Mouse (Mus musculus) lung, embryonic 14.5 days (tissue): Measurements from ENCODE around the gene Sipa1l1. TPM values are rescaled to one million over a fixed set of nuclear protein-coding genes. Genes with fewer than 3 reads are reported as not detected.

Experiments used
- ATAC-seq: fragments of 200-750 bp; cut with Nextera tagmentation; 2 replicates; pipeline ENCODE4 v1.8.0; 2017; ENCODE audit warnings: mild to moderate bottlenecking, moderate TSS enrichment, moderate library complexity; ENCODE audit not compliant: insufficient read depth
- DNase-seq: peaks from one replicate; pipeline ENCODE4 v3.0.0-alpha.2; 2015
- H3K27ac ChIP-seq: fragments of 300-500 bp; sonication (generic); 2 replicates; pipeline ENCODE4 v1.5.1; 2014; ENCODE audit warnings: low read depth, mild to moderate bottlenecking, moderate library complexity
- H3K27me3 ChIP-seq: fragments of 300-500 bp; sonication (generic); 2 replicates; pipeline ENCODE4 v1.6.1; 2014; ENCODE audit warnings: low read length, control low read depth; ENCODE audit not compliant: insufficient read depth
- H3K36me3 ChIP-seq: fragments of 300-500 bp; sonication (generic); 2 replicates; pipeline ENCODE4 v1.6.1; 2014; ENCODE audit warnings: control low read depth; ENCODE audit not compliant: insufficient read depth
- H3K4me1 ChIP-seq: fragments of 300-500 bp; sonication (generic); 2 replicates; pipeline ENCODE4 v1.6.1; 2014; ENCODE audit warnings: antibody characterized with exemption, control low read depth; ENCODE audit not compliant: insufficient read depth
- H3K4me2 ChIP-seq: fragments of 300-500 bp; sonication (generic); 2 replicates; pipeline ENCODE4 v1.6.1; 2014; ENCODE audit warnings: mild to moderate bottlenecking
- H3K4me3 ChIP-seq: fragments of 300-500 bp; sonication (generic); 2 replicates; pipeline ENCODE4 v1.5.1; 2014; ENCODE audit warnings: low read depth, low read length
- H3K9ac ChIP-seq: fragments of 300-500 bp; sonication (generic); 2 replicates; pipeline ENCODE4 v1.6.1; 2014
- H3K9me3 ChIP-seq: fragments of 300-500 bp; sonication (generic); 2 replicates; pipeline ENCODE4 v1.6.1; 2016; ENCODE audit warnings: low read depth, low read length, control low read depth
- CTCF ChIP-seq: IDR thresholded peaks from 2 replicates; pipeline ENCODE4 v1.5.1; 2016; ENCODE audit warnings: antibody characterized with exemption, low read depth
- WGBS: fragments of 180-500 bp; shearing (Covaris S2); extraction: QIAGEN DNeasy Blood & Tissue Kit; methylation state at CpG from one replicate; pipeline ENCODE4 v1.1.7; 2014; 5-methylcytosine and 5-hydroxymethylcytosine counted together
- polyA plus RNA-seq: library from polyadenylated mRNA; unstranded; fragments of >200 nt; fragmentation: Nextera tagmentation; extraction: Ambion mirVana; gene quantifications from 2 replicates; pipeline ENCODE4 v1.2.1, GENCODE M21; 2014

Sipa1l1 gene
- polyA plus RNA-seq, 1 experiment from 2014 or later, result 30.5 TPM

DNA sequence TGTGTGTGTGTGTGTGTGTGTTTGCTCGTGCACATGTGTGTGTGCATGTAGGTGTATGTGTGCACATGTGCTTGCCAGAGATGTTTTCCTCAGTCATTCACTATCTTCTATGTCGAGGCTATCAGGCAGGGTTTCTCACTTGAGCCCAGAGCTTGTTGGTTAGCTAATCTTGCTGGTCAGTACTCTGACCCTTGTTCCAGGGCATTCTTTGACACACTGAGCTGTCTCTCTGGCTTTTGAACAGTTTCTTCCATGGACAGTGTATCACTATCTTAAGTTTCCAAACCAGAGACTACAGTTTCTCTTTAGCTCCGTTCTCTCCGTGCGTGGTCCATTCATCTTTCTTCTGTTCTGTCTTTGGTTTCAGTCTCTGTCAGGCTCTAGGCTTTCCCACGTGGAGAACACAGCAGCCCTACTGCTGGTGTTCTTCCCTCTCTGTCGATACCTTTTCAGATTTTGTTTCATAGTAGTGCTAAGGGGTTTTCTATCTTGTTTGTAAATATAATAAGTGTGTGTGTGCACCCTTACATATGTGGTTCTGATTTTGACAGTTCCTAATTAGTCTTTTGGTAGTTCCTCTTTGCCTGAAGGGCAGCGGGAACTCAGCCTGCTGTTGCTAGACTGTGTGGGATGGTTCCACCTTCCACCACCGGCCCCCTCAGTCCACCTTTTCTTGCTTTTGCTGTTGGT, 54.2 kb downstream of the Sipa1l1 start:
- H3K27ac ChIP-seq, result no peak overlapping the region
- TF ChIP-seq CTCF, result no peak
- peaks cover 12% of the 10 kb centered on the region for H3K4me1 ChIP-seq
- no peaks in the 10 kb centered on the region for H3K36me3 ChIP-seq
- no peaks in the 10 kb centered on the region for H3K27me3 ChIP-seq
- H3K4me2 ChIP-seq, result no peak overlapping the region
- DNase-seq, result no peak
- H3K4me3 ChIP-seq, result no peak overlapping the region
- no peaks in the 10 kb centered on the region for H3K9me3 ChIP-seq
- WGBS, result 66% methylated on average over 9 of the region's 9 CpGs
- H3K9ac ChIP-seq, result no peak overlapping the region
- ATAC-seq, result no peak

DNA sequence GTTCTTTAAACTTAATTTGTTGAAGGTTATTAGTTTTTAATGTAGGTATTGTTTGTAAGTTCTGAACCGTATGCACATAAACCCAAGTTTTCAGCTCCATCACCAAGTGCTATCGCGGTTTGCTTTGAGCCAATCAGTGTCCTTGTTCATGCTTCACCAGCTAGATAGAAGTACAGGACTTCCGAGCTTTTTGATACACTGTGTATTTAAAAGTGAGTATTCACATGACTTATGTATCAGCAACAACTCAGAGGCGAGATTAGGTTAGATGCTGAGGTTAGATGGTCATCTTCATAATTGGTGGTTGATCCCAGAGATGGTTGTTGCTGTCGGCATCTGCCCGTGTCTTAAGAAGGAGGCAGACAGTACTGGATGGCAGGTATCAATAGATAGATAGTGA, 55.7 kb downstream of the Sipa1l1 start:
- Histone ChIP-seq H3K9ac (no peak overlapping the region), H3K4me1 (peaks cover 12% of the 10 kb centered on the region), H3K9me3 (no peaks in the 10 kb centered on the region), H3K27ac (no peak overlapping the region), H3K36me3 (no peaks in the 10 kb centered on the region), H3K27me3 (no peaks in the 10 kb centered on the region), H3K4me3 (no peak overlapping the region), H3K4me2 (no peak overlapping the region)
- TF ChIP-seq CTCF, result no peak
- DNase-seq (no peak), ATAC-seq (no peak)
- 84% methylated on average over 7 of the region's 7 CpGs for WGBS

DNA sequence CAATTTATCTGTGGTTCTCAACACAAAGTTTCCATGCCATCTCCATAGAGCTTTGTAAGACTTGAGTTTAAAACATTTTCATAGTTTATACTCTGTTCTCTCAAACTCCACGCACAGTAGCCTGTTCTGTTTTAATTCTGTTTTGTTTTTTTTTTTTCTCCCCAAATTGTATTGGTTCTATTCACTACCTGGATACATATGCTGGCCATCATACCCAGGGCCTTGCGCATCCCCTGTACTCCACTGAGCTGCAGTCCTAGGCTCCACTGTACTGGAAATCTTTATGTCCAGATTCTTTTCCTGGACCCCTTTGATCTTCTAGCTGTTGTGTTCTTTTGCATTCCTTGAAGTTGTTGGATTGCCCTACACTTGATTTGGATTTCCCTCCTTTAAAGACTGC, 56.2 kb downstream of the Sipa1l1 start:
- H3K9me3 ChIP-seq, result no peaks in the 10 kb centered on the region
- no peak for DNase-seq
- no peak for ATAC-seq
- TF ChIP-seq CTCF, result no peak
- WGBS, result 95% methylated on average over 2 of the region's 2 CpGs
- H3K9ac ChIP-seq, result no peak overlapping the region
- H3K4me3 ChIP-seq, result no peak overlapping the region
- H3K4me2 ChIP-seq, result no peak overlapping the region
- peaks cover 12% of the 10 kb centered on the region for H3K4me1 ChIP-seq
- no peaks in the 10 kb centered on the region for H3K36me3 ChIP-seq
- H3K27me3 ChIP-seq, result no peaks in the 10 kb centered on the region
- H3K27ac ChIP-seq, result no peak overlapping the region

DNA sequence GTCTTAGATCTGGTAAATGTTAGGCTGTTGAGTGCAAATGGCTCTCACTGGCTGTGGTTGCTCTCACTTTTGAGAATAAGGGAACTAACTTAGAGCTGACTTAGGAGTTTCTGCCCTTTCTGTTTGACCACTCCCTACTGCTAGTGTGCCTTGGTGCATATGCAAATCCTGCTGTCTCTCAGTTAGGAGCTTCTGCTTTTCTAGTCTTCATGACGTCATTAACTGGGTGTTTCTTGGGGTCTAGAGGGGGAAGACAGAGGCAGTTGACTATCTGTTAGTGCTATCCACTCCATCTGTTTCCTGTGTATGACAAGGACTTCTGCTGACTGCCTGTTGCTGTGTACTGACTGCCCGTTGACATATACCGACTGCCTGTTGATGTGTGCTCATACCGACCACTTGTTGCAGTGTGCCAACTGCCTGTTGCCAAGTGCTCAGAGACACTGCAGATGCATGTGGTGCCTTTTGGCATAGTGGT, 56.7 kb downstream of the Sipa1l1 start:
- ATAC-seq, result peak; percentile 94
- no peak overlapping the region for H3K4me3 ChIP-seq
- no peak overlapping the region for H3K9ac ChIP-seq
- H3K4me1 ChIP-seq, result peaks cover 17% of the 10 kb centered on the region
- TF ChIP-seq CTCF, result no peak
- H3K27me3 ChIP-seq, result no peaks in the 10 kb centered on the region
- peak overlapping the region; percentile 48; the same call in 1 of the 2 replicates for H3K27ac ChIP-seq
- no peaks in the 10 kb centered on the region for H3K36me3 ChIP-seq
- no peaks in the 10 kb centered on the region for H3K9me3 ChIP-seq
- DNase-seq, result peak; percentile 67
- 17% methylated on average over 4 of the region's 4 CpGs for WGBS
- no peak overlapping the region for H3K4me2 ChIP-seq

DNA sequence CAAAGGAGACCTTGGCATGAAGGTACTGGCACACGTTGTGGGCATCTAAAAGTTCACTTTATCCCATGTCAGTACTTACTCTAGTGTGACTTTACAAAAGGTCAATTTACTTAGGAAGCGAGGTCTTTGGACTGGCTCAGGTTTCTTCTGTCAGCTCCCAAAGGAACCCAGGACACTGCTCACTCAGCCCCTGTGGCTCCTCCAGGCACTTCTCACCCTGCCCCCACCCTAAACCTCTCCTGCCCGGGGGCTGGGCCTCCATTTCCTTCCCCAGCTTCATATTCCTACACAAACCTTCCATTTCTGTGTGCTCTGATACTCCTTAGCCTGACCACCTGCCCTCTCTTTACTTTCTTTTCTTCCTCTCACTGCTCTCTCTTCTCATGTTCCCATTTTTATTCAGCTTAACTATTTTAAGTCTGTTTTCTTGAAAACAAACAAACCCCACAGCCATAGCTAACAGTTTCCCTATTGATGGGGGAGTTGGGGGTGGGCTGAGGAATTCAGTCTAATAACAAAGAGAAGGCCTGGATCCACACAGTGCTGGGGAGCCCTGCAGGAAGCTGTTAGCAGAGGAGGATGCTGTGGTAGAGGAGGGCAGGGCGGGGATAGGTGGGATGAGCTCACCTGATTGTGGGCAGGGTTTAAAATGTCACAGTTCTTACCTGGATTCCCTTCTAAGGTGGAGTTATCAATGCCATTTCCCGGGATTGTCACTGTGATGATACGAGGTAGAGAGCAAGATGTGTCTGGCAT, 57.4 kb downstream of the Sipa1l1 start:
- Histone ChIP-seq H3K9ac (no peak overlapping the region), H3K36me3 (no peaks in the 10 kb centered on the region), H3K4me3 (no peak overlapping the region), H3K4me1 (peaks cover 21% of the 10 kb centered on the region), H3K27ac (peak overlapping the region; percentile 48; the same call in 1 of the 2 replicates), H3K9me3 (no peaks in the 10 kb centered on the region), H3K27me3 (no peaks in the 10 kb centered on the region), H3K4me2 (no peak overlapping the region)
- 48% methylated on average over 6 of the region's 6 CpGs for WGBS
- DNase-seq (no peak), ATAC-seq (peak; percentile 30)
- TF ChIP-seq CTCF, result no peak

DNA sequence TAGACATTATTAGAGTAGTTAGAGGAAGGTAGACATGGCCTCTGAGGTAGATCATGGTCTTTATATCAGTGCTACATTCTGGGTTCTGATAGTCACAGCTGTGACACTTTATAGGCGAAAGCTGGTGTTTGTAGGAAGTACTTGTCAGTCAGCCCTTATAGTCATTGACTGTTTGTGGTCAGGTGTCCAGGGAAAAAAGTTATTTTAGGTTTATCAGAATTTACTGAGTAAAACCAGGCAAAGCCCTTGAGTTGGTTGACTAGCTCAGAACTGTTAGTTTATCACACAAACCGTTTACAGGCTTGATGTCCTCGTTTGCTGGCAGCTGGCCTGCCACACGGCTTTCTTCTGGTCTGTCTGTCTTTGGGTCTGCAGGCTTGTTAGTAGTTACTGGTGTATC, 61.0 kb downstream of the Sipa1l1 start:
- ATAC-seq (no peak), DNase-seq (no peak)
- Histone ChIP-seq H3K27me3 (no peaks in the 10 kb centered on the region), H3K9ac (no peak overlapping the region), H3K36me3 (no peaks in the 10 kb centered on the region), H3K27ac (no peak overlapping the region), H3K4me3 (no peak overlapping the region), H3K4me2 (no peak overlapping the region), H3K9me3 (no peaks in the 10 kb centered on the region), H3K4me1 (peaks cover 21% of the 10 kb centered on the region)
- 57% methylated on average over 4 of the region's 4 CpGs for WGBS
- no peak for TF ChIP-seq CTCF

DNA sequence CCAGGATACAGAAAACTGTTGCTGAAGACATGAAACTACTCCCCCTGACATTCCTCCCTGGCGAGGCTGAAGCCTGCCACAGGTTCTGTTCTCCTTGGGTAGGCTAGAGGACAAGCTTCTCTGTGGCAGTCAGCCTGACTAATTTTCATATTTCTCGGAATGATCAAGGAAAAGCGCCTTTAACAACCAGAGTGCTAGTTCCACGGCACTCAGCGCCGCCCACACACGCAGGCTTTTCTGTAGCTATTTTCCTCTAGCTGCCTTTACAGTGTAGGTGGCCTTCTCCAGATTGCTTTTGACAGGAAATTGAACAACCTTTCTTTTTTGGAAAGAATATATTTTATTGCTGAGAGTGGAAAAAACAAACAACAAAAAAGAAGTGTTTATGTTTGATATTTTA, 62.1 kb downstream of the Sipa1l1 start:
- Histone ChIP-seq H3K4me2 (no peak overlapping the region), H3K27me3 (no peaks in the 10 kb centered on the region), H3K4me1 (peaks cover 16% of the 10 kb centered on the region), H3K9ac (no peak overlapping the region), H3K9me3 (no peaks in the 10 kb centered on the region), H3K4me3 (no peak overlapping the region), H3K36me3 (no peaks in the 10 kb centered on the region), H3K27ac (no peak overlapping the region)
- no peak for DNase-seq
- no peak for TF ChIP-seq CTCF
- WGBS, result 60% methylated on average over 7 of the region's 7 CpGs
- no peak for ATAC-seq
